Mouse (Mus musculus) large intestine, adult 2 months (tissue): ENCODE results near the gene Tyrobp. TPM values are rescaled to one million over a fixed set of nuclear protein-coding genes. Genes with fewer than 3 reads are reported as not detected.

Experiments used
- DNase-seq: peaks from one replicate; pipeline ENCODE4 v3.0.0-alpha.2; 2012; ENCODE audit warnings: low read depth, low spot score
- WGBS: fragments of 180-500 bp; shearing (Covaris S2); methylation state at CpG from one replicate; pipeline ENCODE4 v1.1.7; 2018; 5-methylcytosine and 5-hydroxymethylcytosine counted together
- polyA plus RNA-seq: library from polyadenylated mRNA; depleted of rRNA; stranded (reverse); fragments of >200 nt; gene quantifications from 2 replicates; pipeline ENCODE4 v1.2.3, GENCODE M21; 2012; rRNA removed

Gene Tyrobp
- 109 and 121 TPM in 2 replicates for polyA plus RNA-seq

- WGBS, result 57% methylated on average over 5 of the region's 5 CpGs
Measured at GRCm38 (mm10) chr7:30413596-30413995, at the start of gene Tyrobp. Tyrobp (plus strand) TSS chr7:30413760.

GRCm38 (mm10) chr7:30367466-30367865, 46.1 kb upstream of the Tyrobp start:
- 64% methylated on average over 2 of the region's 2 CpGs for WGBS
- no peak for DNase-seq

More at GRCm38 (mm10) chr7:30413596-30413995, at the start of gene Tyrobp:
- DNase-seq, result no peak

- 1% methylated on average over 21 of the region's 21 CpGs for WGBS
Measured at GRCm38 (mm10) chr7:30373501-30373962, 40.0 kb upstream of the Tyrobp start.

GRCm38 (mm10) chr7:30380061-30380460, 33.5 kb upstream of the Tyrobp start:
- DNase-seq, result no peak
- 20% methylated on average over 5 of the region's 5 CpGs for WGBS

More at GRCm38 (mm10) chr7:30373501-30373962, 40.0 kb upstream of the Tyrobp start:
- peak; percentile 79 for DNase-seq

- WGBS, result 89% methylated on average over 9 of the region's 9 CpGs
- no peak for DNase-seq
Measured at GRCm38 (mm10) chr7:30384106-30384505, 29.5 kb upstream of the Tyrobp start.

GRCm38 (mm10) chr7:30392746-30393520, 20.6 kb upstream of the Tyrobp start:
- no peak for DNase-seq
- WGBS, result 60% methylated on average over 4 of the region's 4 CpGs

- 84% methylated on average over 4 of the region's 4 CpGs for WGBS
- no peak for DNase-seq
Measured at GRCm38 (mm10) chr7:30393631-30394030, 19.9 kb upstream of the Tyrobp start.

- 44% methylated on average over 11 of the region's 11 CpGs for WGBS
- DNase-seq, result no peak
Measured at GRCm38 (mm10) chr7:30394379-30394778, 19.2 kb upstream of the Tyrobp start.

- WGBS, result 53% methylated on average over 2 of the region's 2 CpGs
- no peak for DNase-seq
Measured at GRCm38 (mm10) chr7:30394871-30395270, 18.7 kb upstream of the Tyrobp start.

- WGBS, result 54% methylated on average over 7 of the region's 7 CpGs
- DNase-seq, result no peak
Measured at GRCm38 (mm10) chr7:30399671-30400070, 13.9 kb upstream of the Tyrobp start.

- 60% methylated on average over 4 of the region's 4 CpGs for WGBS
- no peak for DNase-seq
Measured at GRCm38 (mm10) chr7:30402343-30402742, 11.2 kb upstream of the Tyrobp start.

GRCm38 (mm10) chr7:30408639-30409038, 4.9 kb upstream of the Tyrobp start:
- WGBS, result 72% methylated on average over 3 of the region's 3 CpGs
- no peak for DNase-seq

GRCm38 (mm10) chr7:30409789-30410188, 3.8 kb upstream of the Tyrobp start:
- 34% methylated on average over 2 of the region's 2 CpGs for WGBS
- no peak for DNase-seq

GRCm38 (mm10) chr7:30411023-30411422, 2.5 kb upstream of the Tyrobp start:
- WGBS, result 78% methylated on average over 3 of the region's 3 CpGs
- DNase-seq, result no peak

- no peak for DNase-seq
- 53% methylated on average over 4 of the region's 4 CpGs for WGBS
Measured at GRCm38 (mm10) chr7:30412735-30413147, 819 bp upstream of the Tyrobp start.

GRCm38 (mm10) chr7:30417856-30418255, 4.3 kb downstream of the Tyrobp start:
- no peak for DNase-seq

GRCm38 (mm10) chr7:30419561-30420499, 6.3 kb downstream of the Tyrobp start, which contains the start of gene Hcst:
Hcst (minus strand) TSS chr7:30419854.
- 64% methylated on average over 10 of the region's 10 CpGs for WGBS
- no peak for DNase-seq

More at GRCm38 (mm10) chr7:30417856-30418255, 4.3 kb downstream of the Tyrobp start:
- WGBS, result 67% methylated on average over 9 of the region's 9 CpGs

GRCm38 (mm10) chr7:30420673-30421072, 7.1 kb downstream of the Tyrobp start:
- DNase-seq, result no peak
- WGBS, result 38% methylated on average over 3 of the region's 3 CpGs

GRCm38 (mm10) chr7:30421175-30421889, 7.8 kb downstream of the Tyrobp start, which contains the start of gene Nfkbid:
Nfkbid (plus strand) TSS chr7:30421732.
- WGBS, result 3% methylated on average over 31 of the region's 31 CpGs
- peak; percentile 60 for DNase-seq
